Mouse (Mus musculus) limb, embryonic 15.5 days (tissue): ENCODE measurements around the gene Fgd3. TPM values are rescaled to one million over a fixed set of nuclear protein-coding genes. Genes with fewer than 3 reads are reported as not detected.

ENCODE experiments used
- ATAC-seq: fragments of 200-750 bp; cut with Nextera tagmentation; 2 replicates; pipeline ENCODE4 v1.8.0; 2017; ENCODE audit warnings: low read depth, moderate TSS enrichment; ENCODE audit not compliant: insufficient number of reproducible peaks, low FRiP score, low TSS enrichment
- H3K27ac ChIP-seq: fragments of 300-500 bp; sonication (generic); 2 replicates; pipeline ENCODE4 v1.5.1; 2015; ENCODE audit warnings: moderate library complexity, mild to moderate bottlenecking, inconsistent platforms
- H3K27me3 ChIP-seq: fragments of 300-500 bp; sonication (generic); 2 replicates; pipeline ENCODE4 v1.6.1; 2015; ENCODE audit warnings: inconsistent platforms
- H3K36me3 ChIP-seq: fragments of 300-500 bp; sonication (generic); 2 replicates; pipeline ENCODE4 v1.6.1; 2015; ENCODE audit warnings: inconsistent platforms
- H3K4me1 ChIP-seq: fragments of 300-500 bp; sonication (generic); 2 replicates; pipeline ENCODE4 v1.6.1; 2015; ENCODE audit warnings: inconsistent platforms
- H3K4me2 ChIP-seq: fragments of 300-500 bp; sonication (generic); 2 replicates; pipeline ENCODE4 v1.6.1; 2015; ENCODE audit warnings: mild to moderate bottlenecking, inconsistent platforms
- H3K4me3 ChIP-seq: fragments of 300-500 bp; sonication (generic); 2 replicates; pipeline ENCODE4 v1.5.1; 2015; ENCODE audit warnings: mild to moderate bottlenecking, inconsistent platforms
- H3K9ac ChIP-seq: fragments of 300-500 bp; sonication (generic); 2 replicates; pipeline ENCODE4 v1.6.1; 2015; ENCODE audit warnings: inconsistent platforms
- H3K9me3 ChIP-seq: fragments of 300-500 bp; sonication (generic); 2 replicates; pipeline ENCODE4 v1.6.1; 2016; ENCODE audit warnings: inconsistent platforms
- WGBS: fragments of 180-500 bp; shearing (Covaris S2); methylation state at CpG from one replicate; pipeline ENCODE4 v1.1.7; 2015; 5-methylcytosine and 5-hydroxymethylcytosine counted together
- polyA plus RNA-seq: library from polyadenylated mRNA; unstranded; fragments of >200 nt; fragmentation: Nextera tagmentation; extraction: Ambion mirVana; gene quantifications from 2 replicates; pipeline ENCODE4 v1.2.1, GENCODE M21; 2015

The Fgd3 gene
- polyA plus RNA-seq, 1 experiment from 2014 or later: 0.40 TPM

GRCm38 (mm10) chr13:49353991-49354507, 33.9 kb upstream of the Fgd3 start:
- Histone ChIP-seq H3K4me1 (peaks cover 15% of the 10 kb centered on the region), H3K36me3 (0 out of 2 replicates have a peak, but pooled peaks cover 11% of the 10 kb centered on the region), H3K4me3 (no peak overlapping the region), H3K4me2 (no peak overlapping the region), H3K9me3 (no peaks in the 10 kb centered on the region), H3K27me3 (no peaks in the 10 kb centered on the region), H3K9ac (no peak overlapping the region), H3K27ac (no peak overlapping the region)
- WGBS: 72% methylated on average over 5 of the region's 5 CpGs
- ATAC-seq: no peak

GRCm38 (mm10) chr13:49353422-49353821, 33.3 kb upstream of the Fgd3 start:
- Histone ChIP-seq H3K27me3 (no peaks in the 10 kb centered on the region), H3K9me3 (no peaks in the 10 kb centered on the region), H3K4me1 (peaks cover 15% of the 10 kb centered on the region), H3K27ac (no peak overlapping the region), H3K4me2 (no peak overlapping the region), H3K4me3 (no peak overlapping the region), H3K36me3 (0 out of 2 replicates have a peak, but pooled peaks cover 11% of the 10 kb centered on the region), H3K9ac (no peak overlapping the region)
- no peak for ATAC-seq

DNA sequence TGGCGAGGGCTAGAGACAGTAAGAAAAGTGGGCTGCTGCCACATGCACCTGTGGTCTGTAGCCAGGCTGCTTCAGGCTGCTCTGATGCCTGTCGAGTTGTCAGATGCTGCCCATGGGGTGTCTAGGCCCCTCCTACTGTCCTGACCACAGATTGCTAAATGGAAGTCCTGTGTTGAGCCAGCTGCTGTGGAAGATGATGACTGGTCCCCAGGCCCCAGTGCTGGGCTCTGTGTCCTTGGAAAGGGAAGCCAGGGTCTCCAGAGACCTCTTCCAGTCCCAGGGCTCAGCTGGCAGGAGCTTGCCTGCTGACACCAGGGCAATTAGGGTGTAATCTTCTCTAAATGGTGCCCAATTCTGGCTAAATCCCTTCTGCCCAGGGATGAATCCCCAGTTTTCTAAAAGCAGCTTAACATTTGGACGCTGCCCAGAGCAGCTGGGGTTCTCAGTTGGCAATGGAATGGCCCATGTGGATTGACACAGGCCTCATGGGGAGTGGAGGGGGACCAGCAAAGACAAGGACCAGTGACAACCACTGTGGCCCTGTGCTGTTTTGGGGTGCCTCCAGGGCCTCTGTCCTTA, 32.6 kb upstream of the Fgd3 start:
- Histone ChIP-seq H3K36me3 (0 out of 2 replicates have a peak, but pooled peaks cover 11% of the 10 kb centered on the region), H3K4me1 (peaks cover 15% of the 10 kb centered on the region), H3K9ac (no peak overlapping the region), H3K9me3 (no peaks in the 10 kb centered on the region), H3K4me3 (no peak overlapping the region), H3K27me3 (no peaks in the 10 kb centered on the region), H3K27ac (0 out of 2 replicates have a peak overlapping the region, but pooled peaks have one; percentile 0), H3K4me2 (no peak overlapping the region)
- WGBS: 59% methylated on average over 3 of the region's 3 CpGs
- no peak for ATAC-seq

DNA sequence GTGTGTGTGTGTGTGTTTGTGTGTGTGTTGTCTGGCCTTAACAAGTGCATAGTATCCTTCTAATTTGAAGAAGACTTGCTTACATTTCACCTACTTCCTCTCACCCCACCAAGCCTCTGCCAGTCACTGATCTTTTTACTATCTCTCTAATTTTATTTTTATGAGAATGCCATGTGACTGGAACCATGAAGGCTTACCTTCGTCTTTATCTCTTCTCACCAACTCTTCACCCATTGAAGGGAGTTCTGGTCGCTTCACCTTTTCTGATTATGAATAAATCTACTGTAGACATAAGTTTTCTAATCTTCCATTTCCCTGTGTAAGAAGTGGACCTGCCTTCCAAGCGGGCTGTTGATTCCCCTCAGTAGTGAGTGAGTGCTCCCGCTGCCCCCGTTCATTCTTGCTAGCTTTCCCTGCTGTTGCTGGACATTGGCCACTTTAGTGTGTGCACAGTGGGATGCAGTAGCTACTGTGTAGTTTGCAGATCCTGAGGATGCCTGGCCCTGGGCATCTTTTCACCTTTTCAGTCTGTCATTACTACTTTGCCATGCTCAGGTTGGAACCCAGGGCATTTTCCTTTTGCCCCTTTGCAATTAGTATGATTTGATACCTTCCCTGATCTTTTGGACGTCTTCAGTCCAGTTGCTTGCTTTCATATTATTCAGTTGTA, 29.9 kb upstream of the Fgd3 start:
- Histone ChIP-seq H3K27me3 (no peaks in the 10 kb centered on the region), H3K27ac (no peak overlapping the region), H3K4me1 (peaks cover 19% of the 10 kb centered on the region), H3K4me2 (no peak overlapping the region), H3K9ac (no peak overlapping the region), H3K4me3 (no peak overlapping the region), H3K9me3 (no peaks in the 10 kb centered on the region), H3K36me3 (0 out of 2 replicates have a peak, but pooled peaks cover 3% of the 10 kb centered on the region)
- ATAC-seq: no peak
- 87% methylated on average over 6 of the region's 6 CpGs for WGBS

- no peak overlapping the region for H3K9ac ChIP-seq
- no peak overlapping the region for H3K27ac ChIP-seq
- H3K4me3 ChIP-seq: no peak overlapping the region
- 0 out of 2 replicates have a peak, but pooled peaks cover 3% of the 10 kb centered on the region for H3K36me3 ChIP-seq
- H3K4me2 ChIP-seq: no peak overlapping the region
- H3K27me3 ChIP-seq: no peaks in the 10 kb centered on the region
- H3K4me1 ChIP-seq: peaks cover 25% of the 10 kb centered on the region
- WGBS: 90% methylated on average over 4 of the region's 4 CpGs
- H3K9me3 ChIP-seq: no peaks in the 10 kb centered on the region
- no peak for ATAC-seq
Measured at GRCm38 (mm10) chr13:49349335-49349734, 29.2 kb upstream of the Fgd3 start.

GRCm38 (mm10) chr13:49348522-49348921, 28.4 kb upstream of the Fgd3 start:
- ATAC-seq: no peak
- H3K9me3 ChIP-seq: no peaks in the 10 kb centered on the region
- H3K27ac ChIP-seq: no peak overlapping the region
- 0 out of 2 replicates have a peak, but pooled peaks cover 3% of the 10 kb centered on the region for H3K36me3 ChIP-seq
- H3K4me1 ChIP-seq: peaks cover 32% of the 10 kb centered on the region
- H3K4me2 ChIP-seq: no peak overlapping the region
- H3K27me3 ChIP-seq: no peaks in the 10 kb centered on the region
- WGBS: 90% methylated on average over 2 of the region's 2 CpGs
- no peak overlapping the region for H3K9ac ChIP-seq
- no peak overlapping the region for H3K4me3 ChIP-seq

- Histone ChIP-seq H3K9me3 (no peaks in the 10 kb centered on the region), H3K36me3 (no peaks in the 10 kb centered on the region), H3K4me2 (peak overlapping the region; percentile 4; the same call in 1 of the 2 replicates), H3K4me3 (no peak overlapping the region), H3K9ac (no peak overlapping the region), H3K4me1 (peaks cover 43% of the 10 kb centered on the region), H3K27me3 (no peaks in the 10 kb centered on the region), H3K27ac (no peak overlapping the region)
- WGBS: 60% methylated on average over 2 of the region's 2 CpGs
- ATAC-seq: no peak
Measured at GRCm38 (mm10) chr13:49345476-49345875, 25.4 kb upstream of the Fgd3 start.

GRCm38 (mm10) chr13:49344567-49344966, 24.5 kb upstream of the Fgd3 start:
- Histone ChIP-seq H3K4me3 (no peak overlapping the region), H3K9me3 (no peaks in the 10 kb centered on the region), H3K27ac (no peak overlapping the region), H3K27me3 (no peaks in the 10 kb centered on the region), H3K4me2 (no peak overlapping the region), H3K36me3 (no peaks in the 10 kb centered on the region), H3K9ac (no peak overlapping the region), H3K4me1 (peaks cover 46% of the 10 kb centered on the region)
- 80% methylated on average over 8 of the region's 8 CpGs for WGBS
- ATAC-seq: no peak

GRCm38 (mm10) chr13:49342723-49343100, 22.6 kb upstream of the Fgd3 start:
- Histone ChIP-seq H3K4me3 (peak overlapping the region; percentile 79), H3K4me1 (peaks cover 46% of the 10 kb centered on the region), H3K9ac (peak overlapping the region; percentile 87; the same call in 1 of the 2 replicates), H3K27ac (no peak overlapping the region), H3K4me2 (peak overlapping the region; percentile 77), H3K9me3 (no peaks in the 10 kb centered on the region), H3K27me3 (no peaks in the 10 kb centered on the region), H3K36me3 (no peaks in the 10 kb centered on the region)
- ATAC-seq: no peak

GRCm38 (mm10) chr13:49341831-49342722, 22.0 kb upstream of the Fgd3 start:
- 7% methylated on average over 25 of the region's 25 CpGs for WGBS
- peak overlapping the region; percentile 72 for H3K27ac ChIP-seq
- ATAC-seq: no peak
- H3K27me3 ChIP-seq: no peaks in the 10 kb centered on the region
- peak overlapping the region; percentile 79 for H3K4me3 ChIP-seq
- H3K4me1 ChIP-seq: peaks cover 46% of the 10 kb centered on the region
- H3K9me3 ChIP-seq: no peaks in the 10 kb centered on the region
- H3K9ac ChIP-seq: peak overlapping the region; percentile 87
- no peaks in the 10 kb centered on the region for H3K36me3 ChIP-seq
- H3K4me2 ChIP-seq: peak overlapping the region; percentile 77

GRCm38 (mm10) chr13:49341012-49341830, 21.1 kb upstream of the Fgd3 start, which contains the start of gene Bicd2:
Gene Bicd2 (plus strand): TSS chr13:49341585.
- no peaks in the 10 kb centered on the region for H3K9me3 ChIP-seq
- H3K4me1 ChIP-seq: peaks cover 46% of the 10 kb centered on the region
- peak within 1 kb of the TSS; percentile 79 for H3K4me3 ChIP-seq
- WGBS: under 1% methylated on average over 74 of the region's 74 CpGs
- peak; percentile 99 for ATAC-seq
- H3K27me3 ChIP-seq: no peaks in the 10 kb centered on the region
- H3K9ac ChIP-seq: peak within 1 kb of the TSS; percentile 87
- peak within 1 kb of the TSS; percentile 77 for H3K4me2 ChIP-seq
- H3K27ac ChIP-seq: peak within 1 kb of the TSS; percentile 82
- no peaks in the 10 kb centered on the region for H3K36me3 ChIP-seq
